Mouse (Mus musculus) embryonic fibroblast, embryonic 13.5 days (primary cell): ENCODE measurements around the gene Thada.

Source experiments
- CTCF ChIP-seq: IDR thresholded peaks from 2 replicates; pipeline ENCODE4 v1.5.1; 2011; ENCODE audit warnings: mild to moderate bottlenecking, control low read depth, low read length, moderate library complexity, borderline replicate concordance; ENCODE audit not compliant: insufficient read depth
- POLR2A ChIP-seq: IDR thresholded peaks from 2 replicates; pipeline ENCODE4 v1.6.1; 2011; ENCODE audit warnings: low read depth, mild to moderate bottlenecking, control low read depth, low read length, moderate library complexity

GRCm38 (mm10) chr17:84260226-84260625 lies 205.8 kb downstream of the Thada start:
- TF ChIP-seq CTCF (no peak), POLR2A (no peak)
